Mouse (Mus musculus) CD4-positive, CD25-positive, alpha-beta regulatory T cell, adult 2 months (primary cell): ENCODE data around the gene Tnnc2.

Source experiments
- DNase-seq: peaks from one replicate; pipeline ENCODE4 v3.0.0-alpha.2; 2012; ENCODE audit warnings: low read depth, low spot score

The Tnnc2 gene

DNA sequence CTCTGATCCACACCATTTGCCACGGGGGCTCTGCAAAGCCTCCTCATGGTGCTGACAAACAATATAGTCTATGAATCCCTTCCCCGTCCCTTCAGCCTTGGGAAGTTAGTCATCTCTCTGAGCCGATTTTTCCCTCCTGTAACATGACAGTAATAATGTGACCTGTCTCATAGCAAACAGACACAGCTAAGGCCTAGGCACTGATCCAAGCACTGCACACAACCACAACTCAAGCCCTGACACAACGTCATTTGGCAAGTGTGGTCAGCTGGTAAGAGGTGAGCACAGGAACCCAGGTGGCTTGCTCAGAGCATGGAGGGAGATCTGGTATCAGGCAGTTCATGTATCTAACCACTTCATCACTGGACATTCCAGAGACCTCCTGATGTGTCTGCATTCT is 16.1 kb upstream of the Tnnc2 start:
- DNase-seq, result no peak

GRCm38 (mm10) chr2:164794293-164794692 is 14.5 kb upstream of the Tnnc2 start:
- peak; percentile 87 for DNase-seq

- peak; percentile 48 for DNase-seq
Measured at GRCm38 (mm10) chr2:164793772-164794171, 14.0 kb upstream of the Tnnc2 start.

GRCm38 (mm10) chr2:164793236-164793635 is 13.5 kb upstream of the Tnnc2 start:
- peak; percentile 74 for DNase-seq

- DNase-seq, result no peak
Measured at GRCm38 (mm10) chr2:164792400-164793190, 12.8 kb upstream of the Tnnc2 start.

- DNase-seq, result no peak
Measured at GRCm38 (mm10) chr2:164791841-164792261, 12.1 kb upstream of the Tnnc2 start.

DNA sequence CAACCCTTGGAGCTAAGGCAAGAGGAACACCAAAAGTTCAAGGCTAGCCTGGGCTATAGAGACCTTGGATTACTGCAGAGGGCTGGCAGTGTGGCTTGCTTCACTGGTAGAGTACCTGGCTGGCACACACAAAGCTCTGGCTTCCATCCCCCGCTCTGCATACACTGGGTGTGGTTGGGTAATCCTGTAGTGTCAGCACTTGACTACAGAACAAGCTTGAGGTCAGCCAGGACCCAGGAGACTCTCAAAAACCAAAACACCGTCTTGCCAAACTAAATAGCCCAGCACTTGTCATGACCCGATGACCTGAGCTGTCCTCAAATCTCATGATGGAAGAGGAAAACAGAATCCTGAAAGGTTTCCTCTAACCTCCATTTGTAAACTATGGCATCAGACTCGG is 10.7 kb upstream of the Tnnc2 start:
- no peak for DNase-seq

GRCm38 (mm10) chr2:164788411-164788810 is 8.6 kb upstream of the Tnnc2 start:
- no peak for DNase-seq

DNA sequence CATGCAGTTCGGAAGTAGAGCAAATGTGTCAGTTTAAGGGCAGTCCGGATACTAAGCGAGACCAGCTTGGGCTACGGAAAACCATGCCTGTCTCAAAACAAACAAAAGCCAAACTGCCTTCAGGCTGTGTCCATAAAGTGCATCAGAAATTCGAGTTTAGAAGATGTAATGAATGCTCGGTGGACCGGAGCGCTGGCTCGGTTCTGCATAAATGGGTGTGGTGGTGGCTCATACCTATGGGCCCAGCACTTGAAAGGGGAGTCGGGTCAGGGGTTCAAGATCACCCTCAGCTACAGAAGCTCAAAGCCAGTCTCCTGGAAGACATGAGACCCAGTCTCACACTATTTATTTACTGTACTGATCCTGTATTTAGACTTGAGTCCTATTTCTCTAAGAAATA is 8.0 kb upstream of the Tnnc2 start:
- no peak for DNase-seq

- no peak for DNase-seq
Measured at GRCm38 (mm10) chr2:164787032-164787431, 7.3 kb upstream of the Tnnc2 start.

GRCm38 (mm10) chr2:164786388-164786885 is 6.7 kb upstream of the Tnnc2 start:
- DNase-seq, result peak; percentile 29

DNA sequence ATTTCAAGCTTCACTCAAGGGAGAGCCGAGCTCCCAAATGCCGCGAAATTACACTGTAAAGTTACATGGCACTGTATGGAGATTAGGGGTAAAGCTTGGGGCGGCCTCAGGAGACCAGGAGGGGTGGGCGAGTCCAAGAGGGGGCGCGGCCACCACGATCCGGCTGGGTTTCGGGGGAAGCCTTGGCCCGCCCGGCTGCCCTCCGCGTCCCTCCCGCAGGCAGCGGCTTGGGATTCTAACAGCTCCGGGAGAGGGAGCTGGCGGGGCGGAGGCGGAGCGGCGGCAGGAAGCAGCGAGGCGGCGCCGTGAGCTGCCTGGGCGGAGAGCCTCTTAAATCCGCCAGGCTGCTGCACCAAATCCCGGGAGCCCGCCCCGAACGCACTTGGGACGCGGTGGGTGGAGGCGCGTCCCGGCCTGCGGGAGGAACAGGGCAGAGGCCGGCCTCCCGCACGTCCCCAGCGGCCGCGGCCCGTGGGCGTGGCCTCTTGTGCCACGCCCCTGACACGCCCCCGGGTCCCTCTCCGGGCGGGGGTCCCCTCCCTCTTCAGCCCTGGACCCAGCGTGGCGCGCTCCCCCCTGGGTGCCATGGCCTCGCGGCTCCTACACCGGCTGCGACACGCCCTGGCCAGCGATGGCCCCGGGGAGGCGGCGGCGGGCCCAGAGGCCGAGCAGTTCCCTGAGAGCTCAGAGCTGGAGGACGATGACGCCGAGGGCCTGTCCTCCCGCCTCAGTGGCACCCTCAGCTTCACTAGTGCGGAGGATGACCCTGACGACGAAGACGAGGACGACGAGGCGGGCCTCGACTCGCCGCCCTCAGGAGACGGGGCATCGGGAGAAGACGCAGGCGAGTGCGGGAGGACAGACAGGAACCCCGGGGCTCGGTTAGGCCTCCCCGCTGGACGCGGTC is 6.0 kb upstream of the Tnnc2 start, which contains the start of gene Snx21:
Gene Snx21 (plus strand): TSS at position 343 of the 907 bp plus-strand sequence.
- DNase-seq, result peak; percentile 77

- DNase-seq, result no peak
Measured at GRCm38 (mm10) chr2:164784869-164785420, 5.2 kb upstream of the Tnnc2 start.

- DNase-seq, result peak; percentile 50
Measured at GRCm38 (mm10) chr2:164783926-164784581, 4.3 kb upstream of the Tnnc2 start.

DNA sequence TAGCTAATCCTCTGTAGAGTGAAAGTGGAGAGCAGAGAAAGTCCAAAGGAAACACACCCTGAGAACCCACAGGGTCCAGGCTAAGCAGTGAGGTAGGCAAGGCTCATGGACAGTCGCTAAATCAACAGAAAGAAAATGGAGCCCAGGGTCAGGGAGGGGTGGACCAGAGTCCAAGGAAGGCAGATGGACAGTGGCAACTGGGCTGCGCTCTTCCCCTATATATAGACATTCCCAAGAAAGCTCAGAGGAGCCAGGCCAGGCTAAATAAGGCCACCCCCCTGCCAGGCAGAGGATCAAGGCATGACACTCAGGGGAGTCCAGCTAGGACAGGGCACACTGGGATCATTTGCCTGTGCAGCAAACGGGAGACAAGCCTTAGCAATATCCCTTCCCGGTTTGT is 2.1 kb upstream of the Tnnc2 start:
- no peak for DNase-seq

- DNase-seq, result no peak
Measured at GRCm38 (mm10) chr2:164778809-164779208, 958 bp downstream of the Tnnc2 start.

GRCm38 (mm10) chr2:164778015-164778287 is 1.8 kb downstream of the Tnnc2 start:
- no peak for DNase-seq

GRCm38 (mm10) chr2:164777246-164778014 is 2.3 kb downstream of the Tnnc2 start:
- DNase-seq, result no peak

GRCm38 (mm10) chr2:164776801-164777200 is 3.0 kb downstream of the Tnnc2 start:
- DNase-seq, result no peak

- no peak for DNase-seq
Measured at GRCm38 (mm10) chr2:164776130-164776529, 3.6 kb downstream of the Tnnc2 start.

DNA sequence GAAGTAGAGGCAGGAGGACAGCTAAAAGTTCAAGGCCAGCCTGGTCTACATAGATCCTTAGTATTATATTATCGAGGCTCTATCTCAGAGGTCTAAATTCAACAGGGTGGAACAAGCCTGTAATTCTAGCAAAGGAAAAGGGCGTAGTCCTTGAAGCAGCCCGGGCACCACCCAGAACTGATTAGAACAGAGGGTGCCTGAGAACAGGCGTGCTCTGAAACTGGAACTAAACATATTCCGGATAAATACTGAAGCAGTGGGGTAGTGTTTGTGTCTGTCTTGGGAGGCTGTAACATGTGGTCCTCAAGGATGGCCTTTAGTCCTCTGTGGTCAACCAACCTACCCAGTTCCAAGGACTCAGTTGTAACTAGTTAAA is 5.8 kb downstream of the Tnnc2 start:
- DNase-seq, result no peak
